Mouse (Mus musculus): ENCODE data around the gene Rac1. TPM values are rescaled to one million over a fixed set of nuclear protein-coding genes. Genes with fewer than 3 reads are reported as not detected.

Gene Rac1
- polyA plus RNA-seq, 1 experiment from 2014 or later: 480 TPM

- Histone ChIP-seq H3K9me3 (ENCODE audit: control insufficient read depth, low read length) (no peaks in the 10 kb centered on the region), H3K4me1 (ENCODE audit: control insufficient read depth, insufficient read depth, low read length) (no peaks in the 10 kb centered on the region), H3K4me2 (no peak overlapping the region), H3K9ac (ENCODE audit: low read length) (no peak overlapping the region), H3K4me3 (ENCODE audit: low read depth, low read length) (no peak overlapping the region), H3K36me3 (ENCODE audit: control insufficient read depth, insufficient read depth, low read length) (no peaks in the 10 kb centered on the region), H3K27me3 (ENCODE audit: control insufficient read depth, insufficient read depth, low read length) (no peaks in the 10 kb centered on the region), H3K27ac (ENCODE audit: low read depth, low read length) (no peak overlapping the region)
- 87% methylated on average over 10 of the region's 10 CpGs for WGBS
- no peak for DNase-seq (ENCODE audit: low spot score, missing footprints)
- ATAC-seq (ENCODE audit: low FRiP score): no peak
Observed at GRCm38 (mm10) chr5:143493163-143493562, 34.7 kb downstream of the Rac1 start.

- no peak for DNase-seq (ENCODE audit: low spot score, missing footprints)
- H3K4me1 ChIP-seq (ENCODE audit: control insufficient read depth, insufficient read depth, low read length): no peaks in the 10 kb centered on the region
- H3K27me3 ChIP-seq (ENCODE audit: control insufficient read depth, insufficient read depth, low read length): no peaks in the 10 kb centered on the region
- no peak overlapping the region for H3K9ac ChIP-seq (ENCODE audit: low read length)
- no peak for ATAC-seq (ENCODE audit: low FRiP score)
- no peak overlapping the region for H3K4me2 ChIP-seq
- H3K9me3 ChIP-seq (ENCODE audit: control insufficient read depth, low read length): no peaks in the 10 kb centered on the region
- H3K4me3 ChIP-seq (ENCODE audit: low read depth, low read length): no peak overlapping the region
- H3K27ac ChIP-seq (ENCODE audit: low read depth, low read length): no peak overlapping the region
- WGBS: 89% methylated on average over 4 of the region's 4 CpGs
- no peaks in the 10 kb centered on the region; the same call in 1 of the 2 replicates for H3K36me3 ChIP-seq (ENCODE audit: control insufficient read depth, insufficient read depth, low read length)
Observed at GRCm38 (mm10) chr5:143491736-143492135, 36.1 kb downstream of the Rac1 start.

- H3K27ac ChIP-seq (ENCODE audit: low read depth, low read length): no peak overlapping the region
- ATAC-seq (ENCODE audit: low FRiP score) (no peak), DNase-seq (ENCODE audit: low spot score, missing footprints) (no peak)
- no peaks in the 10 kb centered on the region; the same call in 1 of the 2 replicates for H3K36me3 ChIP-seq (ENCODE audit: control insufficient read depth, insufficient read depth, low read length)
- no peak overlapping the region for H3K4me3 ChIP-seq (ENCODE audit: low read depth, low read length)
- no peaks in the 10 kb centered on the region for H3K9me3 ChIP-seq (ENCODE audit: control insufficient read depth, low read length)
- H3K27me3 ChIP-seq (ENCODE audit: control insufficient read depth, insufficient read depth, low read length): no peaks in the 10 kb centered on the region
- WGBS: 91% methylated on average over 14 of the region's 14 CpGs
- H3K9ac ChIP-seq (ENCODE audit: low read length): no peak overlapping the region
- H3K4me2 ChIP-seq: no peak overlapping the region
- no peaks in the 10 kb centered on the region for H3K4me1 ChIP-seq (ENCODE audit: control insufficient read depth, insufficient read depth, low read length)
Observed at GRCm38 (mm10) chr5:143489749-143490342, 38.0 kb downstream of the Rac1 start.

GRCm38 (mm10) chr5:143487998-143488397 is 39.8 kb downstream of the Rac1 start:
- H3K36me3 ChIP-seq (ENCODE audit: control insufficient read depth, insufficient read depth, low read length): no peaks in the 10 kb centered on the region; the same call in 1 of the 2 replicates
- H3K9ac ChIP-seq (ENCODE audit: low read length): no peak overlapping the region
- H3K27ac ChIP-seq (ENCODE audit: low read depth, low read length): no peak overlapping the region
- DNase-seq (ENCODE audit: low spot score, missing footprints) (no peak), ATAC-seq (ENCODE audit: low FRiP score) (no peak)
- no peak overlapping the region for H3K4me3 ChIP-seq (ENCODE audit: low read depth, low read length)
- no peaks in the 10 kb centered on the region for H3K4me1 ChIP-seq (ENCODE audit: control insufficient read depth, insufficient read depth, low read length)
- 90% methylated on average over 5 of the region's 5 CpGs for WGBS
- H3K27me3 ChIP-seq (ENCODE audit: control insufficient read depth, insufficient read depth, low read length): no peaks in the 10 kb centered on the region
- H3K4me2 ChIP-seq: no peak overlapping the region
- H3K9me3 ChIP-seq (ENCODE audit: control insufficient read depth, low read length): no peaks in the 10 kb centered on the region

- Histone ChIP-seq H3K4me1 (ENCODE audit: control insufficient read depth, insufficient read depth, low read length) (no peaks in the 10 kb centered on the region), H3K4me2 (no peak overlapping the region), H3K4me3 (ENCODE audit: low read depth, low read length) (no peak overlapping the region), H3K36me3 (ENCODE audit: control insufficient read depth, insufficient read depth, low read length) (no peaks in the 10 kb centered on the region; the same call in 1 of the 2 replicates), H3K27ac (ENCODE audit: low read depth, low read length) (no peak overlapping the region), H3K9ac (ENCODE audit: low read length) (no peak overlapping the region), H3K9me3 (ENCODE audit: control insufficient read depth, low read length) (no peaks in the 10 kb centered on the region), H3K27me3 (ENCODE audit: control insufficient read depth, insufficient read depth, low read length) (no peaks in the 10 kb centered on the region)
- no peak for ATAC-seq (ENCODE audit: low FRiP score)
- WGBS: 91% methylated on average over 10 of the region's 10 CpGs
- DNase-seq (ENCODE audit: low spot score, missing footprints): no peak
Observed at GRCm38 (mm10) chr5:143487193-143487592, 40.6 kb downstream of the Rac1 start.

- 82% methylated on average over 5 of the region's 5 CpGs for WGBS
- DNase-seq (ENCODE audit: low spot score, missing footprints) (no peak), ATAC-seq (ENCODE audit: low FRiP score) (no peak)
Observed at GRCm38 (mm10) chr5:143484955-143485354, 42.9 kb downstream of the Rac1 start.

GRCm38 (mm10) chr5:143477901-143478300 is 49.9 kb downstream of the Rac1 start:
- Histone ChIP-seq H3K9me3 (ENCODE audit: control insufficient read depth, low read length) (no peaks in the 10 kb centered on the region), H3K9ac (ENCODE audit: low read length) (no peak overlapping the region), H3K27ac (ENCODE audit: low read depth, low read length) (no peak overlapping the region), H3K27me3 (ENCODE audit: control insufficient read depth, insufficient read depth, low read length) (no peaks in the 10 kb centered on the region), H3K4me2 (no peak overlapping the region), H3K4me1 (ENCODE audit: control insufficient read depth, insufficient read depth, low read length) (no peaks in the 10 kb centered on the region), H3K4me3 (ENCODE audit: low read depth, low read length) (no peak overlapping the region), H3K36me3 (ENCODE audit: control insufficient read depth, insufficient read depth, low read length) (peaks cover 8% of the 10 kb centered on the region)
- ATAC-seq (ENCODE audit: low FRiP score) (no peak), DNase-seq (ENCODE audit: low spot score, missing footprints) (no peak)
- WGBS: 96% methylated on average over 3 of the region's 3 CpGs

More at GRCm38 (mm10) chr5:143484955-143485354, 42.9 kb downstream of the Rac1 start:
- H3K9me3 ChIP-seq (ENCODE audit: control insufficient read depth, low read length): no peaks in the 10 kb centered on the region
- no peaks in the 10 kb centered on the region for H3K27me3 ChIP-seq (ENCODE audit: control insufficient read depth, insufficient read depth, low read length)
- no peaks in the 10 kb centered on the region; the same call in 1 of the 2 replicates for H3K36me3 ChIP-seq (ENCODE audit: control insufficient read depth, insufficient read depth, low read length)
- H3K4me3 ChIP-seq (ENCODE audit: low read depth, low read length): no peak overlapping the region
- H3K9ac ChIP-seq (ENCODE audit: low read length): no peak overlapping the region
- no peak overlapping the region for H3K4me2 ChIP-seq
- H3K27ac ChIP-seq (ENCODE audit: low read depth, low read length): no peak overlapping the region
- H3K4me1 ChIP-seq (ENCODE audit: control insufficient read depth, insufficient read depth, low read length): no peaks in the 10 kb centered on the region

- H3K4me3 ChIP-seq (ENCODE audit: low read depth, low read length): no peak overlapping the region
- no peaks in the 10 kb centered on the region for H3K9me3 ChIP-seq (ENCODE audit: control insufficient read depth, low read length)
- H3K4me1 ChIP-seq (ENCODE audit: control insufficient read depth, insufficient read depth, low read length): no peaks in the 10 kb centered on the region
- H3K36me3 ChIP-seq (ENCODE audit: control insufficient read depth, insufficient read depth, low read length): peaks cover 8% of the 10 kb centered on the region
- H3K9ac ChIP-seq (ENCODE audit: low read length): no peak overlapping the region
- H3K27me3 ChIP-seq (ENCODE audit: control insufficient read depth, insufficient read depth, low read length): no peaks in the 10 kb centered on the region
- ATAC-seq (ENCODE audit: low FRiP score) (no peak), DNase-seq (ENCODE audit: low spot score, missing footprints) (no peak)
- 92% methylated on average over 6 of the region's 6 CpGs for WGBS
- H3K27ac ChIP-seq (ENCODE audit: low read depth, low read length): no peak overlapping the region
- H3K4me2 ChIP-seq: no peak overlapping the region
Observed at GRCm38 (mm10) chr5:143476013-143476412, 51.8 kb downstream of the Rac1 start.

- H3K4me2 ChIP-seq: no peak overlapping the region
- H3K27me3 ChIP-seq (ENCODE audit: control insufficient read depth, insufficient read depth, low read length): no peaks in the 10 kb centered on the region
- 93% methylated on average over 20 of the region's 20 CpGs for WGBS
- no peak overlapping the region for H3K4me3 ChIP-seq (ENCODE audit: low read depth, low read length)
- H3K9me3 ChIP-seq (ENCODE audit: control insufficient read depth, low read length): no peaks in the 10 kb centered on the region
- no peak overlapping the region for H3K27ac ChIP-seq (ENCODE audit: low read depth, low read length)
- H3K36me3 ChIP-seq (ENCODE audit: control insufficient read depth, insufficient read depth, low read length): peaks cover 8% of the 10 kb centered on the region
- H3K4me1 ChIP-seq (ENCODE audit: control insufficient read depth, insufficient read depth, low read length): no peaks in the 10 kb centered on the region
- H3K9ac ChIP-seq (ENCODE audit: low read length): no peak overlapping the region
- no peak for DNase-seq (ENCODE audit: low spot score, missing footprints)
- no peak for ATAC-seq (ENCODE audit: low FRiP score)
Observed at GRCm38 (mm10) chr5:143475153-143475844, 52.5 kb downstream of the Rac1 start.
